Mouse (Mus musculus) gonadal fat pad, adult 2 months (tissue): ENCODE measurements at regions not wholly inside any gene's neighbourhood (a gene's known extent, or its start where the extent isn't known, plus 50 kb on each side); places are given as distances from the start of the nearest gene placed in this dataset.
"Not testable (repeated sequence)": the region's sequence is repeated elsewhere in the genome, so short reads cannot be mapped to it uniquely, and the experiment has no call there.

Experiments
- DNase-seq: peaks from one replicate; pipeline ENCODE4 v3.0.0-alpha.2; 2012; ENCODE audit warnings: low read depth

DNA sequence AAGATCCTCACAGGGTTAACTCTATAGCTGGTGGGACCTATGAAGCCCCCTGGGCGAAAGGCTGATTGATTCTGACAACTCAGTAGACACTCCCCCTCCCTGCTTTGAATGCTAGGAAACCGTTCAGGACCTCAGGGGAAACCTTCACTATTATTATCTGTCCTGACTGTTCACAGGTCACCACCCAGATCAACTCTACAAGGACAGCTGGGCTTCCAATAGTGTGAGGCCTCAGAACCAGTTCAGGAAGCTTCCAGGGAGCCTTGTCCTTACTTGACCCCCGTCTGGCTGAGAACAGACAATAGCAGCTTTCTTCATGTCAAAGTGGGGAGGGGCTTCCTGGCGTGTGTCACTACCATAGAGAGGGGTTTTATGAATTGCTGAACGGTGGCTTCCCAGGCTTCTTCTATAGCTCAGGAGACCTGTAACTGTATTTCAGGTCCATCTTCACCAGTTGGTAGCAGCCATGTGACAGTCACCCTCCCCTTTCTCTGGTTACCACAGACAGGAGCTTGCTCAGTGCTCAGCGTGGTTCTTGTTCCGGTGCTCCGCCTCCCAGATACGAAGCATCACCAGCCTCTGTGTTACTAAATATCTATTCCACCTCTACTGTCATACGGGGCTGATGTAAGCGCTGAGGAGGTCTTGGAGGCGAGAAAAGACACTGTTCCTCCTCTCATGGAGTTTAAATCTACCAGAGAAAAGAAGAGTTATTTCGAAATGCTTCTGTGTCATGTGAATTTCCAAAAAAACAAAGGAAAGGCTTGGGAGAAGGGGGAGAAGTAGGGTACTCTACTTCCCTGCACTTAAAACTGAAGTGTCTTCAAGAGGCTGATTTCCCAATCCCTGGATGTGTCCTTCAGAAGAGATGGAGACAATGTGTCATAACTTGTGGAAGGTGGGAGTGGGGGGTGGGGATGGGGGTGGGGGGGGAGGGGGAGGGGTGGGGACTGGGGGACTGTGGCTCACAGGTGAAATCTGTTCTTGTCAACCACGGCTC, 96.9 kb downstream of the Vcpkmt start:
- DNase-seq, result no peak

DNA sequence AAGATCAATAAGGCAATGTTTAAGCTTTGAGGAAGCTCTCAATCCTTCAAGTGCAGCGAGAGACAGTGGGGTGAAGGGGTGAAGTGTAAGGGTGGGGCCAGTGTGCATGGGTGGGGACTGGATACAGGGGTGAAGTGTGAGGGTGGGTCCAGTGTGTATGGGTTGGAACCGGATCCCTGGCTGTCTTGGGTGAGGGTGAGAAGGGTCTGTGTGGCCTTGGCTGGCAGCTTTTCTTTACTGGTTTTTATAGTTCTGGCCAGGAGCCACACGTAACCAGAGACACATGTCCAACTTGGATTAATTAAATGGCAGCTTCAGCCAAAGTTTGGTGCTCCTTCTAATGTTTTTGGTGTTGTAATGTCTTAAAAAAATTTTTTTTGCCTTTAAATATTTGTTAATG, 101.4 kb downstream of the Vcpkmt start:
- no peak for DNase-seq

DNA sequence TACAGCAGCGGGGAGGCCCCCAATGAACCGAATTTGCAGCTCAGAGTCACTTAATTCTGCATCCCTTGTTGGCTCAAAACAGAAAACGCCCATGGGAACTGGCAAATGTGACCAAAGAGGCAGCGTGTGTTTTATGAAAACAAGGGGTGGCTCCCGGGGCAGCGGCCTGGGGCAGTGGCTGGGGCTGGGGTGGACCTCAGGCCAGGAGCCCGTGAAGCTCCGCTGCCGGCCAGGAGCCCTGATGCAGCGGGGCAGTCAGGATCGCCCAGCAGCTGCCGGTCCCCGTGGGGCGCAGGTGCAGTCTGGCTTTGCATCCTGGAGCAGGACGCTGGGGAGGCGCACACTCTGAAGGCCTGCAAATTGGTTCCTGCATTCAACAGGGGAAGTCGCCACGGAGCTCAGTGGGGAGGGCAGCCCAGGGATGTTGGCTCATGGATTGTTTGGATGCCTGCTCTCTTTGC, 104.4 kb upstream of the Gm9887 start:
- no peak for DNase-seq

DNA sequence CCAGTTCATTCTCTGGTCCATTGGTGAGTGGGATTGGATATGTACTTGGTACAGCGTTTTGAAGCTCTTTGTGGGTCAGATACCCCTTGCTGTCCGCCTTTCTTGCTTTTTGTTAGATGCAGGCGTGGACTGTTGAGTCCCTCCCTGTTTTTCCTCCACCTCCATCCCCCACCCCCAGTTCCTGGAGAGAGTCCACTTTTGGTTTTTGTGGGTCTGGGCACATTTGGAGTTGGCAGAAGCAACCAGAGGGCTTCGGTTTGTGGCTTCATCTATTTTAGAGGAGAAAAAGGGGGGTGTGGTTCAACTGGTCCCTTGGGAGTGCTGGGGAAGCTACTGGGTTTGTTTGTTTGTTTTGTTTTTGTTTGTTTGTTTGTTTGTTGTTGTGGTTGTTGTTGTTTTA, 103.9 kb upstream of the Gm9887 start:
- DNase-seq, result no peak

DNA sequence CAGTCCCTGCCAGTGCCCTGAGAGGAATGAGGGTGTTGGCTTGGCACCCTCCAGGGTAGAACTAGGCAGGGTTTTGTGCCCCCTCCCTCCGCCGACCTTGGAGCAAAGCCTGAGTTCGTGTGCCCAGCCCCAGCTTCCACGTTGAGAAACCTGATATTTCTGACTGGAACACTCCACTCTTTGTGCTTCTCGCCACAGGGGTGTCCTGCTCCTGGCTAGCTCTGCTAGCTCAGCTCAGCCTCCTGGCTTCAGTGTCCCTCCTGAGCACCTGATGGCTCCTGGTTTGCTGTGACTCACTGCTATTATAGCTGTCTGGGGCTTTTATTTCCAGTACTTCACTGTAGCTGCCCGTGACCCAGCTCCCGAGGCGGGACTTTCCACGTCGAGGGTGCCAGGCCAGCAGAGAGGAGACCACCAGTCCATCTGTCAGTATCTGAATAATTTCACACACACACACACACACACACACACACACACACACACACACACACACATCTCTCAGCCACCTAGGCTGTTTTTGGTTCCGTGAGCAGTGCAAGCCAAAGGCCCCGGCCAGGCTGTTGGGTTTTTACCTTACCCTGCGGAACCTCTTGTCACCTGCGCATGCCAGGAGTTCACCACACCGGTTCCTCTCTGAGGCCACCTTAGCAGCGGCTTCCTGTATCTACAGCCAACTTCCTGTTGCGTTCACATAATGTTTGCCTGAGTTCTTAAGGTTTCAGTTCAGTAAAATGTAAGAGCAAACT, 102.8 kb upstream of the Gm9887 start:
- no peak for DNase-seq

DNA sequence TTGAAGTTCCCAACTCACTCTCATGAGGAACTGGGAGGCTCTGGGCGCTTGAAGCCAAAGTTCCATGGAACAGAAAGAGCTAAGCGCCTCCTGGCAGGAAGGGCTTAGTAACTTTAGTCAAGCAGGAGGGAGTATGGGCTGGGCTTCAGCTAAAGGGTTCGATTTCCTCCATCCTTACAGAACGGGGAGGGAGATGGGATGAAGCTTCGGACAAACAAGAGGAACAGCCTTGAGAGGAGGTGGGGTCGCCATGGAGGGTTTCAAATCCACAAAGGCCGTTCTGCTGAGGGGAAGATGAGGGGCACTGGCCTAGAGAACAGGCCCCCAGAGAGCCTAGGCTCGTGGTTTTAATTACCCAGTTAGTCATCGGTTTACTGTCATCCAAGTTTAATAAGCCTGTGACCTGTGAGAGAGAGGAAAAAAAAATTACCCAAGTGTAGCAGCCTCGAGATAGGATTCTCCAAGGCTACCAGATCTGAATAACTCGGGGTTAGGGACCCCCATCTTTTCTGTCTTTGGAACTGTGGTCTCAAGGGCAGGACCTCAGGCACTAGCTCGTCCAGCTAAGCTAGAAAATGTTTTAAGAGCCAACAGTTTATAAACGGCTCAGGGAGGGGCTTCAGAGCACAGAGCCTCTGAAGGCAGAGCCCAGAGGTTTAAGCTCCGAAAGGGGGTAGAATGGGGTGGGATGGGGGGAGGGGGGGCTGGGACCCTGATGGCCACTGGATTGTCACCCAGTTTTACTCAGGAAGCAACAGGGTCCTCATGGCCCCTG, 102.1 kb upstream of the Gm9887 start:
- DNase-seq, result no peak

DNA sequence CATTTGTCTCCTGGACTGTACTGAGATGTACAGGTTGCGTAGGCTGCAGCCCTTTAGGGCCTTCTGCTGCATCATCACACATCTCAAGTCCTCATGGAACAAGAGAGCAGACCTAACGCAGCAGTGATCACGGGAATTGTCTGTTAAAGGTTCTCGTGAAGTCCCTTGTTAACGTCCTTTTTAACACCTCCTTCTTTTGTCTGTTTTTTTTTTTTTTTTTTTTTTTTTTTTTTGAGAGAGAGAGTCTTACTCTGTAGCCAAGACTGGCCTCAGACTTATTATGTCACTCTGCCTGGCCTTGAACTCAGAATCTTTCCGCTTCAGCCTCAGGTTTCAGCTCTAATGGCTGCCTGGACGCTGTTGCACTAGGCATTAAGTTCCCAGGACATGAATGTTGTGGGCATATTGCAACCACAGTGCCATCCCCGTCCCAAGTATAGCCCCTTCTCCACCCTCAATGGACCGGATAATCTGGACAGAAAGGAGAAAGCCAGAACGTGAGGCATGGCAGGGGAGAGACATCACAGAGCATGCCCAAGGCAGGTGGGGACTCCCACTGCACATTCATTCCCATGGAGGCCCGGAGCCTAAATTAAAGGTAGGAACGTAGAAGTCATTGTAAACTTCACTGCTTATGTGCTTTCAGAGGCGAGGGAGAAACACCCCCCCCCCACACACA, 101.3 kb upstream of the Gm9887 start:
- DNase-seq, result no peak

GRCm38 (mm10) chr12:69472912-69473311, 100.7 kb upstream of the Gm9887 start:
- DNase-seq, result no peak

GRCm38 (mm10) chr12:69471876-69472275, 99.6 kb upstream of the Gm9887 start:
- DNase-seq, result no peak

GRCm38 (mm10) chr12:69469004-69469403, 96.7 kb upstream of the Gm9887 start:
- DNase-seq, result no peak

DNA sequence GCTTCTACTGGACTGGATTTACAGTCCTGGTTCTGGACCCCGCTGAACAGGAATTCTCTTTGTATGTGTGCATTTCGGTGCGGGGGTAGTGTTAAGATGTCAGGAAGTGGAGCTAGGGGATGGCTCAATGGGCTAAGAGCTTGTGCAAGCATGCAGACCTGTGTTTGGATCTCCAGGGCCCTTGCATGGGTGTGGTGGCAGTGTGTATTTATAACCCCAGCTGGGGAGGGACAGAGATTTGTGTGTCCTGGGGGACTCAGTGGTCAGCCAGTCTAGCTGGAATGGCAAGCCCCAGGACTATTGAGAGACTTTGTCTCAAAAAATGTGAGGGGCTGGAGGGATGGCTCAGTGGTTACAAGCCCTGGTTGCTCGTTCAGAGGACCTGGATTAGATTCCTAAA, 95.1 kb upstream of the Gm9887 start:
- no peak for DNase-seq

DNA sequence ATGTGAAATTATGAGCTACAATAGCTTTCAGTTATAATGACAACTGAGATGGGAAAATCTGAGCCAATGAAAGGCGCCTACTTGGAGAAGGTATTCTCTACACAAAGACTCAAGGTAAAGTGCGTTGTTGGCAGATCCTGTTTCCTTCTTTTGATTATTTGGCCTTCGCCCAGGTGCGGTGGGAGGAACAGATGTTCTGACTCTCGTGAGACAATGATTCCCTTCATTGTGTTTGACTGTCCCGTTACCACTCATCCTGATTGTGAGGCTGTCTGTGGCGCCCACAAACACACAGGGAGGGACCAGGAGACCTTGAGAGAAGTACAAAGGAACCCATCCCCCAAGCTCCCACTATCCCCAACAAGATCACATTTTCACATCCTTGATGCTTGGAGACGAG, 92.6 kb upstream of the Gm9887 start:
- no peak for DNase-seq

DNA sequence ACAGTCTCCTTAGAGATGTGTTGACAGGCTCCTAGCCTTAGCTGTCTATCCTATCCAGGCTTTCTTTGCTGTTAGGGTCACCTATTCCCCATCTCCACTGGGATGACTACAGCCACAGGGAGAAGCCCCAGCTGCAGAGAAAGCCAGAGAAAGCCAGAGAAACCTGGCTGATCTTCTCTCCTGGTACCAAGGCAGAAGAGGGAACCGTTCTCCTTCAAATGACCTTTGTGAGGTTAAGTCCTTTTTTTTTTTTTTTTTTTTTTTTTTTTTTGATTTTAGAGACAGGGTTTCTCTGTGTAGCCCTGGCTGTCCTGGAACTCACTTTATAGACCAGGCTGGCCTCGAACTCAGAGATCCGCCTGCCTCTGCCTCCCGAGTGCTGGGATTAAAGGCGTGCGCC, 91.1 kb upstream of the Gm9887 start:
- not testable (repeated sequence) for DNase-seq

- DNase-seq, result no peak
Measured at GRCm38 (mm10) chr12:69461888-69462840, 89.9 kb upstream of the Gm9887 start.

DNA sequence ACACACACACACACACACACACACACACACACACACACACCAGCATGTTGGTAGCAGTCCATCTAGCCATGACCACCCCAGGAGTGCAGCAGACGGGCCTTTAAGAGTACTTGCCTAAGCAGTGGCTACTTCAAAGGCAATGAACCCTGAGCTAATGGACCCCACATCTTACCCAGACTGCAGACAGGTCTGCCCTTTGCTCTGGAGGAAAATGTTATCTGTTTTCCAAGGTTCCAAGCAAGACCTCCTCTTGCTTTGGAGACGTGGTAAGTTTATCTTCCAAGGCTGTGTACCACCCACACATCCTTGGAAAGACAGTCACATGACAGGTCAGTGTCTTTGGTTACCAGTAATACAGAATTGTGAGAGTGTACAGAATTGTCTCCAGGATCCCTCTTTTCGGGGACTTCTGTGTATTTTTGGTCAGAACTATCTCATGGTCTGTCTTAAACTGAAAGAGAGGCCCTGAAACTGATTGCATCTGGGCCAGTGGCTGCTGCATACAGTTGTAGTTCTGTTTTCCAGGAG, 88.4 kb upstream of the Gm9887 start:
- no peak for DNase-seq

DNA sequence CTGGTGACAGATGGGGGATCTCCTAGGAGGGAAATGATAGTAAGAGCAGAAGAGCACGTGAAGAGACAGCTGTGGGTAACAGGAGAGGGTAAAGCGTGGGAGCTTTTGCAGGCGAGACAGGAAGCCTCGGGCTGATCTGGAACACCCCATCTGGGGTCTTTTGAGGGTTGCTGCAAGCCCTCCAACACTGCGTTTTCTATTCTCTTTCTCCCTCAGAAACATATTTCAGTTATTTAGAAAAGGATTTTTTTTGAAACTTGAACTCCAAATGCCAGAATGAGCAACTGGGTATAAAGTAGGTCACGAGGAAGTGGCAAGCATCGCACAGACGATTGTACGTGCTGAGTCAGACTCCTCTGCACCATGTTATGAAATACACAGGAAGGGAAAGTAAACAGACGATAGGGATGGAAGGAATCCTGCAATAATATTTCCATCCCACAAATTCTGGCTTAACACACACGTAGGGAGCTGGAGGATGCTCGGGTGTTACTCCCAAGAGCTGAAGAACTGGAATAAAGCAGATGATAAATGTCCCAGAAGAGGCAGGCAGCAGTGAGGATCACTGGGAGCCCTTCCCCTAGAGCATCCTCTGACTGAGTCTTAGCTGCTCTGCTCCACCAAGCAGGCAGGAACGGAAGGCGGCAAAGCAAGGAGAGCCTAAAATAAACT, 86.0 kb upstream of the Gm9887 start:
- no peak for DNase-seq

DNA sequence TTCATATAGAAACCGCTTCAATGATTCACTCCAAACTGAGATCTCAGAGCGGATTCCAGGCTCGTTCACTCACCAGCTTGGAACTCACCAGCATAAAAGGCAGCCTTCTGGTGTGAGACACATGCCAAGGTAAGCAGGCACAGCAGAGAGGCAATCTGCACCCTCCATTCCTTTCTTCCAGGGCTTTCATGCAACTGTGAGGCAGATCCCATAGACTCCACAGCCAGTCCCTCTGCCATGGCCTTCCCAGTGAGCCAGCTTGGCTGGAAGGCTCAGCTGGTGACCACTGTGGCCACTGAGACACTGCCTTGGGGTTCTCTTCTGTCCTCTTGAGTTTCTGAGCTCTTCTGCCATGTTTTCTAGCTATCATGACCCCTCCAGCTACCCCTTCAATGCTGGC, 84.5 kb upstream of the Gm9887 start:
- no peak for DNase-seq

DNA sequence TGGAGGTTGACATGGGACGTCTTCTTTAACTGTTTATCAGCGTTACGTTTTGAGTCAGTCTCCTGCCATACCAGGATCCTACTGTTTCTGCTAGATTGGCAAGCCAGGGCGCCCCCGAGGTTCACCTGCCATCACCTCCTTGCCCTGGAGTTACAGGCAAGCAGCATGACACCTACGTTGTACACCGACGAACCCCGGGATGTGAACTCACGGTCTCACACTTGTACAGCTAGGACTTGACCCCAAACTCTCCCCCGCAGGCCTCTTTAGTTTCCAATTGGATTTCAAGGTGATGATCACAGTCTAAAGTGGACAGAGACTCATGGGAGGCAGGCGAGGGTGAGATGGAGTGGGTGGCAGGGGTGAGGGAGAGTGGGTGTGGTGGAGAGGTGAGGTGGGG, 83.9 kb upstream of the Gm9887 start:
- DNase-seq, result no peak

DNA sequence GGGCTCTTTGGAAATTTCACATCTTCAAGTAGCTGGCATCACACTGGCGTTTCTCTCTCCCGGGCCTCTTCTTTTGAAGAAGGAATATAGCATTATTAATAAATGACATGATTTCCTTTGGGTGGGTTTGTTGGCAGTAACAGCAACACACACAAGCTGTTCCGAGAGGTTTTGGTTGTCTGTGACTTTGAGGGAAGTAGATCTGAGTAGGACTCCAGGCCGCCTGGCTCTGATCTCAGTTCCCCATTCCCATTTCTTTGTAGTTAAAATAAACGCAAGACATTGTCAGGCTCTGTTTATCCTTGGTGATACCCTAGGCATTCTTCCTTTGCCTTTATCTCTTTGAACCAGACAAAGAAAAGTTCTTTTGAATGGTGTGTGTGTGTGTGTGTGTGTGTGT, 83.3 kb upstream of the Gm9887 start:
- DNase-seq, result no peak

DNA sequence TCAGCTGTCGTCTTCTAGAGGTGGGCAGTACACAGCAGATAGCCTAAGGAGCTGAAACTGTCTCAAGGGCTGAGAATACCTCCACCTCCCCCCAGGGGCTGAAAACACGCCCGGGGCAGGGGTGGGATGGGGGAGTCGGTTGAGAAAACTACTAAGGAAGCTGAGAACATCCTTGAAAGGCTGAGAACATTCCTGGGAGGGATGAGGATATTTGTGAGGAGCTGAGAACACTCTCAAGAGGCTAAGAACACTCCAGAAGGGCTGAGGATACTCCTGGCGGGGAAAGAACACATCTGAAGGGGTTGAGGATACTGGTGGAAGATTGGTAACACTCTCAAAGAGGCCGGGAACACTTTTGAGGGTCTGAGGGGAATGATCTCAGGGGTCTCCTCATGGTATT, 81.3 kb upstream of the Gm9887 start:
- DNase-seq, result no peak
